Mouse (Mus musculus): Measurements from ENCODE around the gene Cmas.
A peak's percentile ranks its signal among the peaks of the same experiment; 100 is the strongest.

The Cmas gene

GRCm38 (mm10) chr6:142756507-142757333, at the start of gene Cmas:
Gene Cmas (plus strand): TSS chr6:142756686.
- DNase-seq (ENCODE audit: low read depth, low spot score) = peak; percentile 74

DNA sequence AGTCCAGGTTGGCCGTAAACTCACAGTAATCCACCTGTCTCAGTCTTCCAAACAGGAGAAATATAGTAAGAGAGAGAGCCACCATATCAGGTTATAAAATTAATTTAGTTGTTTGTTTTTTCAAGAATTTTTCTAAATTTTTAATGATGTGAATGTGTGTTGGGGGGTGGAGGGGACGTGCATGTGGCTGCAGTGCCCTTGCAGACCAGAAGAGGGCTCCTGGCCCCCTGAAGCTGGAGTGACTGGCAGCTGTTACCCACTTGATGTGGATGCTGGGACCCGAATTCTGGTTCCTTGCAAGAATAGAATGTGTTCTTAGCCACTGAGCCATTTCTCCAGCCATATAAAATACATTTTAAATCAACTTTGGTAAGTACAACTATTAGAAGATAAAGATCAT, 49.8 kb upstream of the Cmas start:
- no peak for DNase-seq (ENCODE audit: low read depth, low spot score)

GRCm38 (mm10) chr6:142708369-142708768, 48.1 kb upstream of the Cmas start:
- no peak for DNase-seq (ENCODE audit: low read depth, low spot score)

DNA sequence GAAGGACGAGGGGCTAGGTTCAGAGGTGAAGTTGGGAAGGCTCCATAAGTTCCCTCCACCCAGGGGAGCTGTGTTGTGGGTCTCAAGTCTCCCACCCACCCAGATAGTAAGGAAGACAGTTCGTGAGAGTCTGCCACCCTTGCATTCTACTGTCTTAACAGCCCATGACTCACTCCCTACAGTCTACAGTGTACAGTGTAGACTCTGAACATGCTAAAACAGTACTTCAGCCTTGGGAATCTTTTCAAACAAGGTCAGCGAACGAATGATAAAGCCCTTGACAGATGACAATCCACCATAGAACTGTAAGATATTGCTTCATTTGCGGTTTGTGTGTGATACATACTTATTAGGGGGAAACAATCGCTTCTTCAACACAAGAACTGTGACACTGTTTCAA, 45.8 kb upstream of the Cmas start:
- no peak for DNase-seq (ENCODE audit: low read depth, low spot score)

DNA sequence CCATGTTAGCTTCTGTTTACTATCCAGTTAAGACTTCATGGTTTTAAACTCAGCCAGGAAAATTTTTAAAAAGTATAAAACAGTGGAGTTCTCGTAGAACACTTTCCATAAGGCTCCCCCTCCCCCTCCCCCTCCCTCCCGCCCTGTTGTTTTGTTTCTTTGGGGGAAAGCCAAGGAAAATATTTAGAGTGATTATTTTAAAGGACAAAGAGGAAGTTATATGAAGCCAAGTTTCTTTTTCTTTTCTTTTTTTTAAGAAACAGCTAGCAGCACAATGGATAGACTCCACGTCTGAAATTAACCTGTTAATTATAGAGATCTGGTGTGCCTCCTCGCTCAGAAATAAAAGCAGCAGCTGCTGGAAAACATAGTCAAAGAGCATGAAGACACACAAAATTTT, 45.4 kb upstream of the Cmas start:
- DNase-seq (ENCODE audit: low read depth, low spot score) = no peak

DNA sequence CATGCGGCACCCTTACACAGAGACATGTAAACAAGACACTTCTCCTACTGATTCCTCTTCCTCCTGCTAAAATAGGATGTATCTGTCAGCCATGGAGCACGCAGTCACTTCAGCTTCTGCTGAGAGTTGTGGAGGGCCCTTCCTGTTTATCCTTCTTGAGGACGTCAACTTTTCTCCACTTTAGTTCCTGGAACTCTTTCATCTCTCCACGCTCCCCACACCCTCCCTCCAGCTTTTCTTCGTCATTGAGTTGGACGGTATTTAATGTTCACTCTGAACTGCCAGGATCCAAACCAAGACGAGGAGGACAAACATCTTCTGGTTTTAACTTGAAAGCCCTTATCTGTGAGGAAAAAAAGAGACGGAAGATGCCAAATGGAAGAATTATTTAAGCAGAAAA, 41.5 kb upstream of the Cmas start:
- DNase-seq (ENCODE audit: low read depth, low spot score) = no peak

- no peak for DNase-seq (ENCODE audit: low read depth, low spot score)
Measured at GRCm38 (mm10) chr6:142717186-142717585, 39.3 kb upstream of the Cmas start.

- DNase-seq (ENCODE audit: low read depth, low spot score) = no peak
Measured at GRCm38 (mm10) chr6:142718167-142718566, 38.3 kb upstream of the Cmas start.

DNA sequence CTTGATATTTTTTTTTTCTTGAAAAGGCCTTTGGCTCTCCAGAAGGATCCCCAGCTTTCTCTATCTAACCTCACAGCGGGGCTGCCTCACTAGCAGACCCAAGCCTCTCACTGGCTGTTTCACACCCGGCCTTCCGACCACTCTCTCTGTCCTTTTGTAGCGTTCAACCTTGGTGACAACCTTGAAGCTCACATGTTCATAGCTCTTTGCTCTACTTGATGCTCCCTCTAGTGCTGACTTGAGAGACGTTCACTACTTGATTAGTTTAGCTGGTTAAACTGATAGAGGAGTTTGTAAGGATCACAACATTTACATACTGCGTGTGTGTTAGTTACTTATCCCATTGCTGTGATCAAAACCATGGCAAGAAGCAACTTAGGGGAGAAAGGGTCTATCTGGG, 35.8 kb upstream of the Cmas start:
- DNase-seq (ENCODE audit: low read depth, low spot score) = no peak

DNA sequence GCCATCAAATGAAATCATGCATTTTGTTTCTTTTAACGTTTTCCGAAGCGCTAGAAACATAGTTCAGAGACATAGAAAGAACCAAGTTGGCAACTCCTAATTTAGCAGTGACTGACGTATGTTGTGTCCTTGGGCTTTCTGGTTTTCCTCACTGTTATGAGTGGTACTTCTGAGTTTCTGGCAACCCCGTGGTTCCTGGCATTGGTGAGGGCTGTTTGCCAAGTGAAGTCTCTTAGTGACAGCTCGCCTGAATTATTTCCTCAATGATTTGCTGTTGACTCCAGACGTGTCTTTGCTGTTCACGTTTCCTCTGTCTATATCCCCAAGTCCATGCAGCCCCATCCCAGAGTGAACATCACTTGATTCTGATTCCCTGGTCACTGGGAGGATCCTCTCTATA, 34.8 kb upstream of the Cmas start:
- DNase-seq (ENCODE audit: low read depth, low spot score) = no peak

GRCm38 (mm10) chr6:142726032-142726431, 30.5 kb upstream of the Cmas start:
- no peak for DNase-seq (ENCODE audit: low read depth, low spot score)

- DNase-seq (ENCODE audit: low read depth, low spot score) = no peak
Measured at GRCm38 (mm10) chr6:142732567-142733290, 23.8 kb upstream of the Cmas start.

DNA sequence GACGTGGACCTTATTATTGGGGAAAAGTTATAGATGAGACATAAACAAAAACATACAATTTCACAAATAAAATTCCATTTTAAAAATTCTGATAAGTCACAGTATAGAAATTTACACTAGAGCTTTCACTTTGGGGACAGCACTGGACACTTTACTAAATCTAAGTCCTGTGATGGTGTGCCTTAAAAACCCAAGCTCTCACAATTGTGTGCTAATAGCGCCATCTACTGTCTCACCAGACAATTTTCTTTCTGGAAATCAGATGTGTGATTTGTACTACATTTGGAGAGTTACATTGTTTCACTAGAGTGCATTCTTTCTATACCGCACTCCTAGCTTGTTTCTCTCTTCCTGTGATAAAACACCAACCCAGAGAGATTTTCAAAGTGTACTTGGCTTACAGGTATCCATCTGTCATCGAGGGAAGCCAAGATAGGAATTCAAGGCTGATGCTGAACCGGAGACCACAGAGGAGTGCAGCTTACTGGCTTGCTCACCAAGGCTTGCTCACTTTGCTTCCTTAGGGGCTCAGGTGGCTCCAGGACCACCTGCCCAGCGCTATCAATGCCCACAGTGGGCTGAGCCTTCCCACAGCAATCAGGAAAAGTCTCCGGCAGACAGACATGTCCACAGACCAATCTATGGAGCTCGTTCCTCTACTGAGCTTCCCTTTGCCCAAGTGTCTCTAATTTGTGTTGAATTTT, 21.0 kb upstream of the Cmas start:
- peak; percentile 59 for DNase-seq (ENCODE audit: low read depth, low spot score)

DNA sequence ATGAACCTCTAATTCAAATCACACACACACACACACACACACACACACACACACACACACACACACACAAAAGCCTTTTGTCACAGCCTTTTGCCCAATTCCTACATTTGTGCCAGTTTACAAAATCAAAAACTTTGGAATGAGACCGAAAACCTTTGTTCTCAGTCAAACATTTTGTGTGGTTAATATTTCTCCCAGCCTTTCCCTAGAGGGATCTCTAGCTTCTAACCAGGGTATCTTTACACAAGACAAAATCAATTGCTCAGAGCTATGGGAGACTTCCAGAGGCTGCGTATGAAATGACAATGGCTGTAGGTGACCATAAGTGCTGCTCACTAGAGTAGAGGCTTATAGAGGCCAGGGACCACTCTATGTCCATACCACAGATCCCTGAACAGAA, 18.3 kb upstream of the Cmas start:
- no peak for DNase-seq (ENCODE audit: low read depth, low spot score)

- no peak for DNase-seq (ENCODE audit: low read depth, low spot score)
Measured at GRCm38 (mm10) chr6:142738637-142739036, 17.8 kb upstream of the Cmas start.

GRCm38 (mm10) chr6:142741763-142742162, 14.7 kb upstream of the Cmas start:
- DNase-seq (ENCODE audit: low read depth, low spot score) = no peak

DNA sequence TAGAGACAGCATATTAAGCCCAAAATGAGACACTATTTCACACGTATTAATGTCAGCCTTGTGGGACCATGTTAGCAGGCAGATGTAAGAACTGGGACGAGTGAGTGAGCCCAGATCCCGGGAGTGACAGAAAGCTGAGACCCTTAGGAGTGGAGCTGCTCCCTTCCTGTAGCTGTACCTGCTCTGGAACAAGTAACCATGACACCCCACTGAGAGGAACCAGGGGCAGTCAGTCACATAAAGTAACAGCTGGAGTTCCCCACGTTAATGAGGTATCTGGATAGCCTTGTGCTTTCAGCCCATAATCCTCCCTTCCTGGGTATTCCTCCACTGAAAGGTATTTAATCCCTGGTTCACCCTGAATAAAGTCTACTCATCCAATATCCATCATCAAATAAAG, 13.3 kb upstream of the Cmas start:
- DNase-seq (ENCODE audit: low read depth, low spot score) = no peak

- DNase-seq (ENCODE audit: low read depth, low spot score) = no peak
Measured at GRCm38 (mm10) chr6:142745484-142745883, 11.0 kb upstream of the Cmas start.

DNA sequence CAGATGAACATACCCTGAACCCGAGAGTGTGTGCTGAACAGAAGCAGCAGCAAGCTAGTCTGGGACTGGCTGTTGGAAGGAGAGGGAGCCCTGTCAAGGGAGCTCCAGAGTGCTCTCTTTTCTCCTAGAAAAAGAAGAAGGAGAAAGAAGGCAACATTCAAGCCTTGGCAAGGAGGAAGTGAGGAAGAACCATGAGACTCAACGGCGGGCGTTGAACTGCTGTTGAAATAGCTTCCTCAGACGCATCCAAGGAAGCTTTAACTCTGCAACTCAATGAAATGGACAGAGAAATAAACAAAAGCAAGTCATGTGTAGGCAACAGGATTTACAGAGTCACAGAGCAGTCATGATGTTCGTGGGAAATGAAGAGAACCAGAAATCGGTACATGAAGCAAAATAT, 9.7 kb upstream of the Cmas start:
- DNase-seq (ENCODE audit: low read depth, low spot score) = no peak

- no peak for DNase-seq (ENCODE audit: low read depth, low spot score)
Measured at GRCm38 (mm10) chr6:142747165-142747564, 9.3 kb upstream of the Cmas start.

GRCm38 (mm10) chr6:142748057-142748708, 8.3 kb upstream of the Cmas start:
- DNase-seq (ENCODE audit: low read depth, low spot score) = no peak

GRCm38 (mm10) chr6:142751365-142751764, 5.1 kb upstream of the Cmas start:
- peak; percentile 3 for DNase-seq (ENCODE audit: low read depth, low spot score)
